Comparison of ENCODE assay signal across 8 mouse cellular contexts in genomic region chr9:102779493-102779892, GRCm38 (mm10). TPM values are rescaled to one million over a fixed set of nuclear protein-coding genes. Genes with fewer than 3 reads are reported as not detected.
DNase-seq lines count a peak whose midpoint lies in the region; ATAC-seq and TF ChIP-seq lines count a peak whose summit lies in the region.

No protein-coding gene starts in this region.

- peak; percentile 68 for TF ChIP-seq CTCF in forebrain, postnatal 0 days (IDR thresholded peaks at IDR 0.05; ENCODE audit: low read depth)
- peak; percentile 93 for TF ChIP-seq CTCF in liver, postnatal 0 days (IDR thresholded peaks at IDR 0.05; ENCODE audit: low read depth)

- intact Hi-C loops in heart, postnatal 36 days (cut with DNase I), result loop anchor here (1.0 to 2.0 kb wide), 2 partner anchors 53 to 63 kb away; partner anchors contain the start of gene Amotl2

- no peak overlapping the region for H3K9ac ChIP-seq in forebrain, postnatal 0 days
- H3K9ac ChIP-seq in liver, postnatal 0 days (replicated peaks), result no peak overlapping the region

- 8% methylated on average over 15 of the region's 15 CpGs for WGBS in forebrain, postnatal 0 days
- 8% methylated on average over 15 of the region's 15 CpGs for WGBS in liver, postnatal 0 days (ENCODE audit: insufficient replicate concordance)

- peak; percentile 69 for ATAC-seq in forebrain, postnatal 0 days
- peak; percentile 85 for ATAC-seq in liver, postnatal 0 days

- no peaks in the 10 kb centered on the region for H3K36me3 ChIP-seq in forebrain, postnatal 0 days (ENCODE audit: insufficient read depth)
- H3K36me3 ChIP-seq in liver, postnatal 0 days (replicated peaks; ENCODE audit: insufficient read depth, low read length), result no peaks in the 10 kb centered on the region

- no peak overlapping the region for H3K27ac ChIP-seq in forebrain, postnatal 0 days (ENCODE audit: low read depth, low read length)
- peak overlapping the region; percentile 30; the same call in 1 of the 2 replicates for H3K27ac ChIP-seq in liver, postnatal 0 days (ENCODE audit: low read depth)

- no peaks in the 10 kb centered on the region for H3K27me3 ChIP-seq in forebrain, postnatal 0 days (ENCODE audit: insufficient read depth, low read length)
- no peaks in the 10 kb centered on the region for H3K27me3 ChIP-seq in liver, postnatal 0 days (ENCODE audit: insufficient read depth, low read length)

- no peaks in the 10 kb centered on the region for H3K4me1 ChIP-seq in forebrain, postnatal 0 days (ENCODE audit: insufficient read depth)
- H3K4me1 ChIP-seq in liver, postnatal 0 days (ENCODE audit: insufficient read depth), result peaks cover 16% of the 10 kb centered on the region

- peak; percentile 48 for TF ChIP-seq EP300 in liver, postnatal 0 days (IDR thresholded peaks at IDR 0.05; ENCODE audit: low read depth)

- no peaks in the 10 kb centered on the region for H3K9me3 ChIP-seq in forebrain, postnatal 0 days (ENCODE audit: low read length)
- H3K9me3 ChIP-seq in liver, postnatal 0 days (ENCODE audit: low read length), result no peaks in the 10 kb centered on the region

- H3K4me3 ChIP-seq in forebrain, postnatal 0 days (ENCODE audit: low read depth, low read length), result no peak overlapping the region
- no peak overlapping the region for H3K4me3 ChIP-seq in liver, postnatal 0 days (ENCODE audit: low read depth, low read length)

- H3K4me2 ChIP-seq in forebrain, postnatal 0 days (ENCODE audit: low read depth), result no peak overlapping the region
- H3K4me2 ChIP-seq in liver, postnatal 0 days (ENCODE audit: low read depth, low read length), result peak overlapping the region; percentile 38; the same call in 1 of the 2 replicates

- peak; percentile 94 for DNase-seq in ES-CJ7 (ENCODE audit: low read depth, low spot score)
- peak; percentile 35 for DNase-seq in c-Kit-positive CD71-positive TER-119-negative erythroid progenitor cells, embryonic 14.5 days (ENCODE audit: low read depth)
- peak; percentile 45 for DNase-seq in forebrain, postnatal 0 days
- DNase-seq in heart, postnatal 36 days, result peak; percentile 95 to 96
- peak; percentile 82 for DNase-seq in layer of hippocampus, adult 11-12 months (ENCODE audit: low spot score)
- peak; percentile 89 for DNase-seq in liver, postnatal 0 days
- DNase-seq in ovary, adult 18-20 months (ENCODE audit: low spot score), result peak; percentile 90
- DNase-seq in thymus, postnatal 0 days (ENCODE audit: low spot score), result peak; percentile 9

RNA-seq across cellular contexts. Expression of gene Ryk, which starts 55.2 kb away (rescaled TPM):
- total RNA-seq in forebrain, postnatal 0 days (2014; rRNA removed), result 59.5 and 63.6 TPM in 2 replicates
- polyA plus RNA-seq in forebrain, postnatal 0 days (2015; fragmentation: Nextera tagmentation; extraction: Ambion mirVana), result 14.9 and 16.6 TPM in 2 replicates
- total RNA-seq in heart, postnatal 36 days (2021), result 10 to 100 TPM; 38.9 to 39.0 TPM
- 4.7 and 8.2 TPM in 2 replicates for polyA plus RNA-seq in liver, postnatal 0 days (2015; fragmentation: Nextera tagmentation; extraction: Ambion mirVana)
- 4.6 and 7.1 TPM in 2 replicates for polyA plus RNA-seq in thymus, postnatal 0 days (2015; fragmentation: Nextera tagmentation; extraction: Ambion mirVana)

Comparison
In these comparisons a context has a peak if more than half of its experiments do, and no peak if none do; other contexts are left out.
1. DNase-seq: peak in every context shown above with its lines; median percentile 96 in heart, postnatal 36 days; 94 in ES-CJ7; 90 in ovary, adult 18-20 months; 89 in liver, postnatal 0 days; 82 in layer of hippocampus, adult 11-12 months; 45 in forebrain, postnatal 0 days; 35 in c-Kit-positive CD71-positive TER-119-negative erythroid progenitor cells, embryonic 14.5 days; 9 in thymus, postnatal 0 days.